Mouse (Mus musculus) cerebellum, adult 8-10 months (tissue): Measurements from ENCODE around the gene Bri3.
A peak's percentile ranks its signal among the peaks of the same experiment; 100 is the strongest.

Source experiments
- DNase-seq: peaks from one replicate; pipeline ENCODE4 v3.0.0; 2022

Gene Bri3

GRCm38 (mm10) chr5:144243901-144244487 is at the start of gene Bri3:
TSS of gene Bri3 (plus strand) at chr5:144244437.
- DNase-seq: no peak

GRCm38 (mm10) chr5:144195567-144195966 is 48.7 kb upstream of the Bri3 start:
- no peak for DNase-seq

GRCm38 (mm10) chr5:144200616-144201015 is 43.6 kb upstream of the Bri3 start:
- no peak for DNase-seq

GRCm38 (mm10) chr5:144202430-144202829 is 41.8 kb upstream of the Bri3 start:
- no peak for DNase-seq

GRCm38 (mm10) chr5:144203398-144203959 is 40.8 kb upstream of the Bri3 start:
- no peak for DNase-seq

GRCm38 (mm10) chr5:144204303-144204702 is 39.9 kb upstream of the Bri3 start:
- no peak for DNase-seq

- DNase-seq: no peak
Measured at GRCm38 (mm10) chr5:144204911-144205310, 39.3 kb upstream of the Bri3 start.

- DNase-seq: no peak
Measured at GRCm38 (mm10) chr5:144206069-144206468, 38.2 kb upstream of the Bri3 start.

GRCm38 (mm10) chr5:144207478-144207877 is 36.8 kb upstream of the Bri3 start:
- DNase-seq: peak; percentile 71

- peak; percentile 65 for DNase-seq
Measured at GRCm38 (mm10) chr5:144214453-144214852, 29.8 kb upstream of the Bri3 start.

GRCm38 (mm10) chr5:144215992-144216391 is 28.2 kb upstream of the Bri3 start:
- DNase-seq: no peak

GRCm38 (mm10) chr5:144218061-144218460 is 26.2 kb upstream of the Bri3 start:
- no peak for DNase-seq

GRCm38 (mm10) chr5:144219306-144219705 is 24.9 kb upstream of the Bri3 start:
- DNase-seq: no peak

- no peak for DNase-seq
Measured at GRCm38 (mm10) chr5:144219936-144220335, 24.3 kb upstream of the Bri3 start.

GRCm38 (mm10) chr5:144221305-144221704 is 22.9 kb upstream of the Bri3 start:
- no peak for DNase-seq

- peak; percentile 84 for DNase-seq
Measured at GRCm38 (mm10) chr5:144222811-144223502, 21.3 kb upstream of the Bri3 start.

GRCm38 (mm10) chr5:144223503-144223862 is 20.8 kb upstream of the Bri3 start, which contains the start of gene Tecpr1:
TSS of gene Tecpr1 (minus strand) at chr5:144223615.
- peak; percentile 93 for DNase-seq

- no peak for DNase-seq
Measured at GRCm38 (mm10) chr5:144223899-144224816, 20.1 kb upstream of the Bri3 start.

- DNase-seq: no peak
Measured at GRCm38 (mm10) chr5:144226220-144226619, 18.0 kb upstream of the Bri3 start.

- DNase-seq: no peak
Measured at GRCm38 (mm10) chr5:144230216-144230615, 14.0 kb upstream of the Bri3 start.

GRCm38 (mm10) chr5:144231410-144231809 is 12.8 kb upstream of the Bri3 start:
- no peak for DNase-seq

- DNase-seq: no peak
Measured at GRCm38 (mm10) chr5:144232531-144232930, 11.7 kb upstream of the Bri3 start.

GRCm38 (mm10) chr5:144234222-144234621 is 10.0 kb upstream of the Bri3 start:
- no peak for DNase-seq
